Mouse (Mus musculus): ENCODE data around the gene Mpp3.

The Mpp3 gene

DNA sequence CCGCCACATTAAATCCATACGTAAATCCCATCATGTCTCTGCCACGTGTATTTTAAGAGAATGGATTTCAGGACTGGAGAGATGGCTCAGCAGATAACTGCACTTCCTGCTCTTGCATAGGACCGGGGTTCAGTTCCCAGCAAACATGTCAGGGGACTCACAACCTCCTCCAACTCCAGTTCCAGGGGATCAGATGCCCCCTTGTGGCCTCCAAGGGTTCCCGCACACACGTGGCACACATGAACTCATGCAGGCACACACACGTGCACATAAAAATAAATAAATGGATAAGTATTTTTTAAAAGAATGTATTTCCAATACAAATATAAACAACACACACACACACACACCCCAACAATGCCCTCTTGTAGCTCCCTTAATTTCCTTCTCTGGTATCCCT is 51.3 kb downstream of the Mpp3 start:
- no peak for DNase-seq (ENCODE audit: low spot score in 2 of 2)

- DNase-seq (ENCODE audit: low spot score in 2 of 2) = no peak
Measured at GRCm38 (mm10) chr11:101974923-101975322, 53.3 kb downstream of the Mpp3 start.

- DNase-seq (ENCODE audit: low spot score in 2 of 2) = no peak
Measured at GRCm38 (mm10) chr11:101974181-101974580, 54.1 kb downstream of the Mpp3 start.

DNA sequence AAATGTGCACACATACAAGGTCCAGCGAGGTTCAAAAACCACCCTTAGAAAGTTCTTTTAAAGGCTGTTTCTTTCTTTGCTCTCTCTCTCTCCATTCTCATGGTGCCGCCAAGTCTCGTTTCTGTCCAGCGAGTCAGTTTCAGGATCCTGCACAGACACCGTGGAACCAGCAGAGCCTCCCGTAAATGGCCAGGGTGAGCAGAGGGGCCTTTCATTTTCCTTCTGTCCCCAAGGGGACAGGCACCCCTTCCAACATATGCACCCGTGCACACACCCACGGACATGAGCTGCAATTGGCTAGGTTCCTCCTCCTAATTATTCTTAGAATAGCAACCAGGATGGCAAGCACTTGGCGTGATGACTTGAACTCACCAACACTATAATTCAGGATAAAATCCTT is 54.8 kb downstream of the Mpp3 start:
- no peak for DNase-seq (ENCODE audit: low spot score in 2 of 2)

DNA sequence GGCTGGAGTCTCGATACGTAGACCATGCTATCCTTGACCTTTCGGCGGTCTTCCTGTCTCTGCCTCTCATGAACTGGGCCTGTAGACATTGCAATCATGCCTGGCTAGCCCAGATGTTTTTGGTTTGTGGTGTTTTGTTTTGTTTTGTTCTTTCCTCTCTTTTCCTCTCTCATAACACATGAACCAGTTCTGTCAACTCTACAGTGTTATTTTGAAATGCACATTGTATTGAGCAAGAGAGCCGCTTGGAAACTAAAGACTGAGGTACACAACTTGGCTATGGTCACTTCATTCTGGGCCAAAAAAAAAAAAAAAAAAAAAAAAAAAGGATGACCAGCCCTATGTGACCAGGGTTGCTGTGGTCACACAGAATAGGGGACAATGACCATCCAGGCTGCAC is 55.6 kb downstream of the Mpp3 start:
- DNase-seq (ENCODE audit: low spot score in 2 of 2) = no peak

DNA sequence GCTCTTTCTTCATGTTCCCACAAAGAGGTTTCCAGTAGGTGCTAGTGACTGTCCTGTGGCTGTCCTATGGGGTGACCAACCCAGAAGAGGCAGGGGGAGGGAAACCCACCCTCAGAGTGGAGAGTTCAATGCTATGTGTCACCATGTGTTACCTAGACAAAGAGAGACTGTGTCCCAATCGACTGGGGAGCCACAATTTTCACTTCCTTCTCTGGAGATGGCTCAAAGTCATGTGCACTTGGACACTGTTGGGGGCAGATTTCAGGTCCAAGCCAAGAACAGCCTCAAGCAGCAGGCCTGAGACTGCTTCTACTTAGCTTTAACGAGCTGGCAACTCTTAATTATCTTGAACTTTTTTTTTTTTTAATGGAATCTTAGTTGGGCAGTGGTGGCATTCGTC is 56.2 kb downstream of the Mpp3 start:
- no peak for DNase-seq (ENCODE audit: low spot score in 2 of 2)

- peak in 1 of 2 experiments; percentile 80 for DNase-seq (ENCODE audit: low spot score in 2 of 2)
Measured at GRCm38 (mm10) chr11:101971410-101971809, 56.9 kb downstream of the Mpp3 start.

GRCm38 (mm10) chr11:101969835-101970234 is 58.4 kb downstream of the Mpp3 start:
- DNase-seq (ENCODE audit: low spot score in 2 of 2) = no peak

- peak; percentile 63 to 83 for DNase-seq (ENCODE audit: low spot score in 2 of 2)
Measured at GRCm38 (mm10) chr11:101968791-101969190, 59.5 kb downstream of the Mpp3 start.

DNA sequence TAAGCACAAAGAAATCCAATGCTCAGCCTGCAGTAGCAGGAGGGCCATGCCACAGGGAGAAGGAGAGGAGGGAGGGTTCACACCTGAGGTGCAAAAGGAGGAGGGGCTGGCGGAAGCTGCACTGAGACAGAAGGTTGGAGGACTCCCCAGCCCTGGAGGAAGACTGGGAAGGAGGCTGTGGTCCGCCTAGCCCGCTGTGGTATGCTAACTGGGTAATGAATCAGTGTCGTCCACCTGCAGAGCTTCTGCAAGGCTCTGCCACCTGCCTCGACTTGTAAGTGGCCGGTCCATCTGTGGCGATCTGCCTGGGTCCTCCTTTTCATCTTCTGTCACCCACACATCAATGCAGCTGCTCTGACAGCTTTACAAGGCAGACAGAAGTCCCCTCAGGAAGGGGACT is 60.0 kb downstream of the Mpp3 start:
- no peak for DNase-seq (ENCODE audit: low spot score in 2 of 2)

- no peak for DNase-seq (ENCODE audit: low spot score in 2 of 2)
Measured at GRCm38 (mm10) chr11:101966965-101967614, 61.2 kb downstream of the Mpp3 start, which contains the start of gene Sost. Sost (minus strand) TSS chr11:101967015.

DNA sequence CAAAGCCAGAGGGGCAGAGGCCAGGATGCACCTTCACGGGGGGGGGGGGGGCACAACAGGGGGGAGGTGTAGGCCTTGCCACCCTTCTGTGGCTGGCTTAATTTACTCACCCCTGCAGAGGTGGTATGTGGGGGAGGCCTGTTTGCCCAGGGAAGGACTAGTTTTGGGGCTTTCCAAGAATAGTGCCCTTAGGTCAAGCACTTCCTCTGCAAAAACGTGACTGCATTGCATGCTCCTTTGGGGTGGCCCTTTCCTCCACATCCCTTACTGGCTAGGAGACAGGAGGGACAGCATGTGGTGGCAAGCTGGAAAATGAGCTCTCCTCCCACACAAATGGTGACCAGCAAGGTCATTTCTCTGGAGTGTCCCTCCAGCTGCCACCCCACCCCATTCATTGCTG is 62.7 kb downstream of the Mpp3 start:
- no peak for DNase-seq (ENCODE audit: low spot score in 2 of 2)

- no peak for DNase-seq (ENCODE audit: low spot score in 2 of 2)
Measured at GRCm38 (mm10) chr11:101964647-101965046, 63.6 kb downstream of the Mpp3 start.

DNA sequence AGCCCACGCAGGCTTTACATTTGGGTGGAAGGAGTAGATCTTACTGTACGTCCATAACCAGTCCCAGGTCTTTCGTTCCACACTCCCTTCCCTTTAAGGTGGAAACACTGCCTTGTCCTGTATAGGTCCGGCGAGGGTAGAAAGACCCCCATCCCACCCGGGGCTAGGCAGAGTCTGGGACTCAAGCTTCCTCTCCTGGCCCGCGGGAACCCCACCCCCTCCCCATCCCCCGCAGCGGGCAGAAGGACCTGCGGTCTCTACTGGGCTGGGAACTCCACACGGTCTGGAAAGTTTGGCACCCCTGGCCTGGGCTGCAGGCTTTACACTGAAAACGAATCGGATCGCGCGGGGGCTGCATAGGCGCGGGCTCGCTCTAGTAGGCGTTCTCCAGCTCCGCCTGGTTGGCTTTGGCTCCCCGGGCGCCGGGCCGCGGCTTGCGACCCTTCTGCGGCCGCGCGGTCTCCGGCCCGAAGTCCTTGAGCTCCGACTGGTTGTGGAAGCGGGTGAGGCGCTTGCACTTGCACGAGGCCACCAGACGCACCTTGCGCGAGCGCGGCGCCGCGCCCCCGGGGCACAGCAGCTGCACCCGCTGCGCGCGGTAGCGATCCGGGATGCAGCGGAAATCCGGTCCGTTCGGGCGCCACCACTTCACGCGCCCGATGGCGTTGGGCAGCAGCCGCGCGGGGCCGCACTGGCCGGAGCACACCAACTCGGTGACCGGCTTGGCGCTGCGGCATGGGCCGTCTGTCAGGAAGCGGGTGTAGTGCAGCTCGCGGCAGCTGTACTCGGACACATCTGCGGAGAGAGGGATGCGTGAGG is 64.6 kb downstream of the Mpp3 start:
- DNase-seq (ENCODE audit: low spot score in 2 of 2) = peak in 1 of 2 experiments; percentile 66

DNA sequence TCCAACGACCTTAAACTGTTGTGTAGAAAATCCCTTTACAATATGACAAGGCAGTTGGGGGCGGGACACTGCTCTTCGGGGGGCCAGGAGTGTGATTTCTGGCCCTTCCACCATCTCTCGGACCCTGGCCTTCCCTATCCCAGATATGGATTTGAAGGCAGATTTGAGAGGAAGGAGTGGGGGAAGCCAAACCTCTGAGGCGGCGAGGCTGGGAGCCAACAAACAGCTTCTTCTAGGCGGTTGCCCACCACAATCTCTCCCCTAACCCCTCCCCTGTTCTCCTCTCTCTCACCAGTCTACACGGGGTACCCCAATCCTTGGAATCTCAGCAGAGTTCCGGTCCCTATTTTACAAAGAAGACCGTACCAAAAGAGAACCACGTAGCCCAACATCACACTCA is 65.2 kb downstream of the Mpp3 start:
- DNase-seq (ENCODE audit: low spot score in 2 of 2) = no peak

GRCm38 (mm10) chr11:101957476-101957875 is 70.8 kb downstream of the Mpp3 start:
- no peak for DNase-seq (ENCODE audit: low spot score in 2 of 2)

DNA sequence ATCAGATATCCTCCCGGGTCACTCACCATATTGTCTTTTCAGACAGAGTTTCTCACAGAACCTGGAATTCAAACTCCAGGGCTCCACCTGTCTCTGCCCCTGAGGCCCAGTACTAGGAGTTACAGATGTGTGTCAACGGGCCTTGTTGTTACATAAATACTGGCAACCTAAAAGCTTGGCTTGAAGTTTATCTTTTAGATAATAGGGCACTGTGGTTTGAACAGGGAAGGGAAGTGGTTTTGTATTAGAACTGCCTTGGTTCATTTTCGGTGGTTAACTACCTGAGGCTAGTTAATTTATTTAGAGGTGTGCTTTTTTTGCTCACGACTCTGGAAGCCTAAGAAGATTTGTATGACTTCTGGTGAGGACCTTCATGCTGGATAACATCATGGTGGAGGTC is 74.8 kb downstream of the Mpp3 start:
- DNase-seq (ENCODE audit: low spot score in 2 of 2) = no peak

DNA sequence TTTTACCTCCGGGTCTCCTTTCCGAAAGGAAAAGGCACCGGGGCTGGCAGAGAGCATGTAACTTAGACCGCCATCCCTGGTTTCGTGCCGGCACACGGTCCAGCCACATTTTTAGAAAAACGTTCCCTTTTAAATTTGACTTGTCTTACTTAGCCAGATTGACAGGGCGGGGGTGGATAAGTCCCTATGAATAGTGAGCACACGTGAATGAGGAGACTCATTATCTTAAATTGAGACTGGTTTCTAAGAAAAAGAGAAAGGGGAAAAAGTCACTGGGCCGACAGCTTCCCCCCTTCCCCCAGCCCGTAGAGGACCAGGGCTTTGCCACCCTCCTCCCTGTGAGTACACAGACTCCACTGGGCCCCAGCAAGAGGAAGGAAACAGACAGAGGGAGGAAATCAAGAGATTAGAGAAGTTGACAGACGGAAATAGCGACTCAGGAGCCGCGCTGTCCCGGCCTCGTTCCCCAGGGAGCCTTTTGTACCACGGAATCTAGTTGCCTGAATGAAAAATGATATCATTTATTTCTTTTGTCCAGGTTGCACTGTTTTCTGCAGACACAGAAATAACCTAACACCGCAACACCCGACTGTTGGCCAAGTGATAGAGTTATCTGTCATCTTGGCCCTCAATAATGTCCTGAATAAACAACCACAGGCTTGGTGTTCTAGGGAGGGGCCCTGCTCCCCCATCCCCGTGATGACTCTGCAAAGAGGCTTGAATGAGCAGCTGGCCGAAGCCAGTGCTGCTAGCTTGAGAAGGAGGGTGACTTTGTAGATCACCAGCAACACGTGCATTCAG is 75.5 kb downstream of the Mpp3 start:
- DNase-seq (ENCODE audit: low spot score in 2 of 2) = peak in 1 of 2 experiments; percentile 44

- no peak for DNase-seq (ENCODE audit: low spot score in 2 of 2)
Measured at GRCm38 (mm10) chr11:101950021-101950420, 78.2 kb downstream of the Mpp3 start.
